Mouse (Mus musculus): ENCODE measurements around the gene Ak3.

The Ak3 gene

GRCm38 (mm10) chr19:29047334-29048170 lies at the start of gene Ak3:
Gene Ak3 (minus strand): TSS chr19:29047961.
- in situ Hi-C loops (cut with MboI, MseI): no loop called here

GRCm38 (mm10) chr19:29092194-29092593 lies 44.4 kb upstream of the Ak3 start:
- in situ Hi-C loops (cut with MboI, MseI): no loop called here

GRCm38 (mm10) chr19:29088628-29089027 lies 40.9 kb upstream of the Ak3 start:
- in situ Hi-C loops (cut with MboI, MseI): no loop called here

DNA sequence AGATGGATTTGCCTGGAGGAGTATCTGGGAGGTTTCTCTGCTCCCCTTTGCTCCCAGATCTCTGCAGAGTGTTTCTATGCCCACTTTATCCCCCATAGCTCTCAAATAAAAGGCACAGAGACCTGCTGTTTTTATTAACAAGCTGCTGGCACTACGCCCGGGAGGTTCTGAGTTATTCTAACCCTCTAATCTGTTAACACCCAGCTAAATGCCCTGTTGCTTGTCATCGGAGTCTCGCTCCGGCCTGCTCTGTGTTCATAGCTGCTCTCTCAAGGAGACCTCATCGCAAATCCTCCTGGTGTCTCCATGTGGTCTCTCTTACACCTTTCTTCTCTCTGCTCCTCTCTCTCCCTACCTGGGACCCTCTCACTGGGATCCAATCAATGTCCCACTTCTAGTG lies 27.0 kb upstream of the Ak3 start:
- in situ Hi-C loops (cut with MboI, MseI): loop anchor here (5.0 to 25.0 kb wide), 2 partner anchors 32 to 437 kb away; partner anchors contain the start of gene Ric1

DNA sequence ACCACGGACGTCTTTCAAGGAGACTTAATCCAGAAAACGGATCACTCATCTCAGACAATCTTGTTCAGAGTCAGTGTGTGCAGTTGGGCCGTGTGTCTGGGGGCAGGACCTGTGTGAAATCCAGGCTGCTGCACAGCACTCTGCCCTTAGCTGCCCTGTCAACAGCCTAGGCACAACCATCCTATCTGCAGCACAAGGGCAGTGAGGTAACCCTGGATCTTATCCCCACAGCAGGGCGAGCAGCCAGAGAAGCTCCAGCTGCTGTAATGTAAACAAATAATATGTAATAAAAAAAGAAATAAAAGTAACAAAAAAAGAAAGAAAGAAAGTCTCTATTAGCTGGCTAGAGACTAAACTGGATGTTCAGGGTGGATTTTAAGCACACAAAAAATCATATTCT lies 21.4 kb upstream of the Ak3 start:
- in situ Hi-C loops (cut with MboI, MseI): loop anchor here (5.0 to 25.0 kb wide), 2 partner anchors 73 to 443 kb away; partner anchors contain the start of gene Ric1

DNA sequence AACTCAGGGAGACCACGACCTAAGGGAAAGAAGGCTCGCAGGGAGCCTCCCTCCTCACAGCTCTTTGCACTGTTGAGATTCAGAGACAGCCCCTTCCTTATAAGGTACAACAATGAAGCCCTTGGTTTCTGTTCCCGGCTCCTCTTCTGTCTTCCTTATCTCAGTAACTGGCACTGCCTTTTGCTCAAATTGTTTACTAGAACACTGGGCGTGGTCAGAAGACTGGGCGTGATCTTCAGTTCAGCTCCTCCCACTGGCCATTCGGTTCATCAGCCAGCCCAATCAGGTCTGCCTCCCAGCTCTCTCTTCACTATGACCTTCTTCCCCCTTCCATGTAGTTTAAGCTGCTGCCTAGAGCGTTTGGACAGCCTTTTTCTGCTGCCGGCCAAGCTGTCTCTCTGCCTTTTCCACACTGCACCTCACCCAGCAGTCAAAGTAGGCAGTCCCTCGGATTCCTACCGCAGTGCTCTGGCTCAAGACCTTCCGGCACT lies 19.3 kb upstream of the Ak3 start:
- in situ Hi-C loops (cut with MboI, MseI): loop anchor here (5.0 to 25.0 kb wide), 2 partner anchors 75 to 445 kb away; partner anchors contain the start of gene Ric1

GRCm38 (mm10) chr19:29064451-29065102 lies 16.8 kb upstream of the Ak3 start:
- in situ Hi-C loops (cut with MboI, MseI): loop anchor here (5.0 to 25.0 kb wide), 2 partner anchors 78 to 448 kb away; partner anchors contain the start of gene Ric1

DNA sequence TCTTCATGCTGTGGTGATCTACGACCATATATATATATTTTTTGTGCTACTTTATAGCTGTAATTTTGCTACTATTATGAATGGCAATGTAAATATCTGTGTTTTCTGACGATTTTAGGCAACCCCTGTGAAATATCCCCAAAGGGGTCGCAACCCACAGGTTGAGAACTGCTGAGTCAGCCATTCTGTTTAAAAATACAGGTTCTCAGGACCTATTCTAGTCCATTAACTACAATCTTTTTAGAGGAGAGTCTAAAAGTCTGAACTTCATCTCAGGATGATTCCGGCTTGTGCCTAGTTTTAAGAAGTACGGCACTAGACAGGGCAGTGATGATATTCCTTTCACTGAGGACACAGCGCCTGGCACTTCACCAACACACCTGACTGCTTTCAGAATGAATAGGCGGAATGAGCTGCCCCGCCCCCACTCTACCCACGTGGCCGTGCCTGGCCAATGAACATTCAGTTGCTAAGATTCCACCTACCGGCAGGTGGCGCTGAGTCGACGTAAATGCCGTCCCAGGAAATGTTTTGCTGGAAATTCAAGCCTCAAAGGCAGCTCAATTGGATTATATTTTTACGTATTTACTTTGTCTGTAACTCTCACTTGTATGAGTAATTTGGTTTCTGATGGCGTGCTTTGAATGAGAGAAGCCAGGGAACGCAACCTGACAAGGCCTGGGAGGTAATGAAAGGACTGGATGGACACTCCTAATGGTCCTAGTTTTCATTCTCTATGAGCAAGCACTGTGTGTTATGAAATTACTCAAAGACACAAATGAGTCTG lies 16.0 kb upstream of the Ak3 start:
- in situ Hi-C loops (cut with MboI, MseI): loop anchor here (25.0 kb wide), 1 partner anchor 449 kb away; the partner anchor contains the start of gene Ric1

- in situ Hi-C loops (cut with MboI, MseI): loop anchor here (25.0 kb wide), 1 partner anchor 449 kb away; the partner anchor contains the start of gene Ric1
Measured at GRCm38 (mm10) chr19:29063009-29063408, 15.2 kb upstream of the Ak3 start.

GRCm38 (mm10) chr19:29060299-29060698 lies 12.5 kb upstream of the Ak3 start:
- in situ Hi-C loops (cut with MboI, MseI): loop anchor here (25.0 kb wide), 1 partner anchor 452 kb away; the partner anchor contains the start of gene Ric1

DNA sequence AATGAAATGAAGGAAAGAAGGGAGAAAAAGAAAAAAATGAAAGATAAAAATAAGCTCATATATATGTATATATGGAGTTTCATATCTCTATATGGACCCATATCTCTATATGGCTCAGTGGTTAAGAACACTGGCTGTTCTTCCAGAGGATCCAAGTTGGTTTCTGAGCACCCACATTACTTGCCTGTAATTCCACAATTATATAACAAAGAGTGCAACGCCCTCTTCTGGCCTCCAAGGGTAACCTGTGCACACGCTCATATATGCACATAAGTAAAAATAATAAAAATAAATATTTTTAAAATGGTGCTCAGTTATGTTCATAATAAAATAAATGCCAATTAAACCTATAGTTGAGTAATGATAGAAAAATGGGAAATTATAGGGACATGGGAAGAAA lies 11.9 kb upstream of the Ak3 start:
- in situ Hi-C loops (cut with MboI, MseI): loop anchor here (25.0 kb wide), 1 partner anchor 453 kb away; the partner anchor contains the start of gene Ric1

DNA sequence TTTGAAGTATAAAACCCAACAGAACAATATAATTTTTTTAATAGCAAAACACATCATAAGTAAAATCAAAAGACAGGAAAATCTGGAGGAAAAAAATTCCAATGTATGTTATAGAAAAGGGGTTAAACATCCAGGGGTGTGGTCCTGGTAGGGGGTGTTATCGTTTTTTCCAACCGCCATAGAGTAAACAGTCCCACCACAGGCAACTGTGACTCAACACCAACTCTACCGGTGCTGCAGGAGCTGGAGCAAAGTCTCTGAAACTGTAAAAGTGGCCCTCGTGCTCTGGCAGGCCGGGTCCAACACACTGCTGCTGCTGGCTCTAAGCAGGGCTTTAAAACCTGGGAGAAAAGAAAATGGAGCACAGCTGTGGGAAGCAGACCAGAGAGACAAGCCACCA lies 11.0 kb upstream of the Ak3 start:
- in situ Hi-C loops (cut with MboI, MseI): loop anchor here (25.0 kb wide), 1 partner anchor 454 kb away; the partner anchor contains the start of gene Ric1

DNA sequence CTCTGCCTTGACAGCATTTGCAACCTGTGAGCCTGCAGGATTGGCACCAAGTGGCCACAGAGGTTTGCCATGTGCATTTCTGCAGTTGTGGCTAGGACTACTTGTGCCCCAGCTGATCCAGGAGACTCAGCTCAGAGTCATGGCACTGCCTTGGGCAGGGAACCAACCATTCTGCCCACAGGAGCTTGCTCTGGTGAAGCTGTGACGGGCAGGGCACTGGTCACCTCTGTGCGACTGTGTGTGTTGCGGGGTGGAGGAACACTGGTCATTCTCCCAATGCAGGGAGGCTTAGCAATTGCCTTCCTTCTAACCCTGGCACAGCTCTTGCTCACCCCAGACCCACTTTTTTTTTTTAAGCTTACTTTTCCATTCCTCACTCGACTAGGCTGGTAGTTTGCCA lies 7.7 kb upstream of the Ak3 start:
- in situ Hi-C loops (cut with MboI, MseI): loop anchor here (25.0 kb wide), 1 partner anchor 457 kb away; the partner anchor contains the start of gene Ric1

DNA sequence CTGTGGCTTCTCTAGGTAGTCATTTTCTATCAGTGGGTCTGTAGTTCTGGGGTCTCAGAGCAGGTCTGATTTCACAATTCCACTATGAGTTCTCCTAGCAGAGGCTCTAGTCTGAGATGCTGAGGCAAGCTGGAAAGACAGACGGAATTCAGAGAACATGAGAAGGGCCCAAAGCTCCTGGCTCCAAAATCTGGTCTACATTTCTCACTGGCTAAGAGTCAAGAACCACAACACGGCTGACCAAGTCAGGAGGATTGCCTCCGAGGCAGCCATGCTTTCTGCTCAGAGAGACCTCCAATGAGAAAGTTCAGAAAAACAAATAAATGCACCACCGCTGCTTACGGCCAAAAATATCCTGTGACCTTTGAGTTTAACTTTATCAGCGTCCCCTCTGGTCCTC lies 6.8 kb upstream of the Ak3 start:
- in situ Hi-C loops (cut with MboI, MseI): loop anchor here (5.0 to 25.0 kb wide), 2 partner anchors 303 to 458 kb away; partner anchors contain the start of gene Ric1

DNA sequence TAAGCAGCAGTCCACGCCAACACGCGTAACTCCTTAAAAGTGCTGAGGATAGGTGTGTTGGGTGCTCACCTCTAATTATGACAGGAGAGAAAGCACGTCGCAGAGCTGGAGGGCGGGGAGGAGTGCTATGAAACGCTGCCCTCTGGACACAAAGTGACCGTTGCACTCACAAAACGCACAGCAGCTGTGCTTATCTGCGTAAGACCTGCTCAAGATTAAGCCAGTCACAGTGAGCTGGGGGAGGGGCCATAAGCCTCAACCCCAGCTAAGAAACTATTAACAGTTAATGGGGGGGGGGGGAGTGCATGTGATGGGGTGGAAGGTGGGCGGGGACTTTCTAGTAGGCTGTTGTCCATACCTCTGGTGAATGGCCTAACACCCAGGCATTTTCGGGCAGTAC lies 5.0 kb upstream of the Ak3 start:
- in situ Hi-C loops (cut with MboI, MseI): loop anchor here (5.0 to 25.0 kb wide), 2 partner anchors 305 to 460 kb away; partner anchors contain the start of gene Ric1

GRCm38 (mm10) chr19:29050186-29050980 lies 2.6 kb upstream of the Ak3 start:
- in situ Hi-C loops (cut with MboI, MseI): loop anchor here (5.0 to 25.0 kb wide), 2 partner anchors 307 to 462 kb away; partner anchors contain the start of gene Ric1

- in situ Hi-C loops (cut with MboI, MseI): loop anchor here (5.0 to 25.0 kb wide), 2 partner anchors 308 to 463 kb away; partner anchors contain the start of gene Ric1
Measured at GRCm38 (mm10) chr19:29049401-29050075, 1.8 kb upstream of the Ak3 start.

DNA sequence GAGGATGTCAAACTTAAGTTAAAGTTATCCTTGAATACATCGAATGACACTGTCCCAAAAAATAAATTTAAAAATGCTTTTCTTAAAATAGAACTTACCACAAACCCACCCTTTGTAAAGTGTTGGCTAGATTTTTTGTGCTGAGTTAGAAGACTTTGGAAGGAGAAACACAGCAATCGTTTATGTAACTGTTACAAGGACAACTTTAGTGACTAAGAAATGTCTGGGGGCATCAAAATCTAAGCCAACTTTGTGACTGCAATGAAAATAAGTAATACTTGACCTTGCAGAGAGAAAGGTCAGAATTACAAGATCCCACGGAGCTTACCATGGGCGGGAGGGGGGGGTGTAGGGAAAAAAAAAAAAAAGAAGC lies 814 bp downstream of the Ak3 start:
- in situ Hi-C loops (cut with MboI, MseI): no loop called here

DNA sequence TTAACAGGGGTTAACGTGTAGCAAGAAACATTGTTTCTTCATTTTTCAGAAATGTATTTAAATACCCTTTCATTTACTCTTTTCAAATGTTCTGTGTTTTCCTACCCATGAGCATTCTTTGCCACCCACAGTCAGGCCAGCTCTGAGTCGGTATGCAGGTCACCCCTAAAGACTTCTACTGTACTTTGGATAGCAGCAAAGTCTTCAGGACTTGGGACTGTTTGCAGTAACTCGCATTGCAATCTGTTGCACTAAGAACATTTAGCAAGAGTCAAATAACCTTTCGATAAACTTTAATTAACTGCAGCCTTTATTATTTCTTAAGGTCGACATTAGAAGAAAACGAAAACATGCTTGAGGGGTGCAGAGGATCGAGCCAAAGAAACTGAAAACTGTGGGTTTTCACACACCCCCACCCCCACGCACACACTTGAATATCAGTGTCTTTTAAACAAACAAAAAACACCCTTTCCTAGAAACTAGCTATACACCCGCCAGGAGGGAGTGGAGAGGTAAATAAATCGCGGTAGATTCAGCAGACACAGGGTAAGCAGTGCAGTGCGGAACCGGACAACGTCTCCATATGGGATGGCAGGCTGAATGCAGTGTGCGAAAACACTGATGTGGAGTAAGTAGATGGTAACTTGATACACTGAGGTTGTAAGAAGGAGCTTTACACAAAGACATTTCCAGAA lies 1.7 kb downstream of the Ak3 start:
- in situ Hi-C loops (cut with MboI, MseI): no loop called here
